Mouse (Mus musculus): Measurements from ENCODE around the gene Flot2. TPM values are rescaled to one million over a fixed set of nuclear protein-coding genes. Genes with fewer than 3 reads are reported as not detected.
"Not testable (repeated sequence)": the region's sequence is repeated elsewhere in the genome, so short reads cannot be mapped to it uniquely, and the experiment has no call there.

Gene Flot2
- 27.9 and 33.9 TPM in 2 replicates for polyA plus RNA-seq (2012; rRNA removed)

- WGBS, result 2% methylated on average over 53 of the region's 55 CpGs
- no peak for DNase-seq (ENCODE audit: low read depth, low spot score)
Observed at GRCm38 (mm10) chr11:78037831-78038752, at the start of gene Flot2. Gene Flot2, plus strand, starts transcription at chr11:78037931.

GRCm38 (mm10) chr11:77989071-77989690 lies 48.5 kb upstream of the Flot2 start:
- DNase-seq (ENCODE audit: low read depth, low spot score), result no peak
- 73% methylated on average over 13 of the region's 13 CpGs for WGBS

- DNase-seq (ENCODE audit: low read depth, low spot score), result no peak
- 15% methylated on average over 1 of the region's 1 CpGs for WGBS
Observed at GRCm38 (mm10) chr11:77995556-77995955, 42.2 kb upstream of the Flot2 start.

GRCm38 (mm10) chr11:78006446-78006845 lies 31.3 kb upstream of the Flot2 start:
- WGBS, result 88% methylated on average over 5 of the region's 5 CpGs
- DNase-seq (ENCODE audit: low read depth, low spot score), result no peak

- WGBS, result 18% methylated on average over 4 of the region's 4 CpGs
- DNase-seq (ENCODE audit: low read depth, low spot score), result no peak
Observed at GRCm38 (mm10) chr11:78019676-78020075, 18.1 kb upstream of the Flot2 start.

- 80% methylated on average over 8 of the region's 8 CpGs for WGBS
- DNase-seq (ENCODE audit: low read depth, low spot score), result no peak
Observed at GRCm38 (mm10) chr11:78023607-78024006, 14.1 kb upstream of the Flot2 start.

GRCm38 (mm10) chr11:78029240-78029639 lies 8.5 kb upstream of the Flot2 start:
- WGBS, result 89% methylated on average over 8 of the region's 8 CpGs
- no peak for DNase-seq (ENCODE audit: low read depth, low spot score)

GRCm38 (mm10) chr11:78030600-78030999 lies 7.1 kb upstream of the Flot2 start:
- 78% methylated on average over 2 of the region's 2 CpGs for WGBS
- no peak for DNase-seq (ENCODE audit: low read depth, low spot score)

GRCm38 (mm10) chr11:78031389-78031788 lies 6.3 kb upstream of the Flot2 start:
- 33% methylated on average over 6 of the region's 6 CpGs for WGBS
- DNase-seq (ENCODE audit: low read depth, low spot score), result no peak

GRCm38 (mm10) chr11:78031947-78032808 lies 5.6 kb upstream of the Flot2 start, which contains the start of gene Dhrs13:
Gene Dhrs13, plus strand, starts transcription at chr11:78032280.
- WGBS, result under 1% methylated on average over 96 of the region's 96 CpGs
- DNase-seq (ENCODE audit: low read depth, low spot score), result peak; percentile 87

GRCm38 (mm10) chr11:78032809-78033195 lies 4.9 kb upstream of the Flot2 start:
- WGBS, result 5% methylated on average over 5 of the region's 5 CpGs
- no peak for DNase-seq (ENCODE audit: low read depth, low spot score)

- WGBS, result 93% methylated on average over 23 of the region's 23 CpGs
- no peak for DNase-seq (ENCODE audit: low read depth, low spot score)
Observed at GRCm38 (mm10) chr11:78033931-78034617, 3.7 kb upstream of the Flot2 start.

- no peak for DNase-seq (ENCODE audit: low read depth, low spot score)
- WGBS, result 92% methylated on average over 10 of the region's 10 CpGs
Observed at GRCm38 (mm10) chr11:78036791-78037190, 940 bp upstream of the Flot2 start.

- DNase-seq (ENCODE audit: low read depth, low spot score), result no peak
- 36% methylated on average over 2 of the region's 2 CpGs for WGBS
Observed at GRCm38 (mm10) chr11:78040878-78041277, 3.1 kb downstream of the Flot2 start.

- WGBS, result 91% methylated on average over 4 of the region's 4 CpGs
- DNase-seq (ENCODE audit: low read depth, low spot score), result not testable (repeated sequence)
Observed at GRCm38 (mm10) chr11:78042290-78042870, 4.6 kb downstream of the Flot2 start.

- no peak for DNase-seq (ENCODE audit: low read depth, low spot score)
- 20% methylated on average over 5 of the region's 5 CpGs for WGBS
Observed at GRCm38 (mm10) chr11:78044758-78045251, 7.1 kb downstream of the Flot2 start.

- DNase-seq (ENCODE audit: low read depth, low spot score), result not testable (repeated sequence)
- WGBS, result 80% methylated on average over 4 of the region's 4 CpGs
Observed at GRCm38 (mm10) chr11:78048637-78049036, 10.9 kb downstream of the Flot2 start.

GRCm38 (mm10) chr11:78053078-78053477 lies 15.3 kb downstream of the Flot2 start:
- no peak for DNase-seq (ENCODE audit: low read depth, low spot score)
- 90% methylated on average over 8 of the region's 8 CpGs for WGBS

- DNase-seq (ENCODE audit: low read depth, low spot score), result no peak
- WGBS, result 82% methylated on average over 8 of the region's 8 CpGs
Observed at GRCm38 (mm10) chr11:78056946-78057345, 19.2 kb downstream of the Flot2 start.
